Mouse (Mus musculus) heart, postnatal 0 days (tissue): ENCODE data around the gene Pmpcb. TPM values are rescaled to one million over a fixed set of nuclear protein-coding genes. Genes with fewer than 3 reads are reported as not detected.

Experiments
- ATAC-seq: fragments of 200-750 bp; cut with Nextera tagmentation; 2 replicates; pipeline ENCODE4 v1.8.0; 2017; ENCODE audit warnings: low read depth, moderate number of reproducible peaks, moderate library complexity; ENCODE audit not compliant: insufficient read depth
- DNase-seq: peaks from one replicate; pipeline ENCODE4 v3.0.0-alpha.2; 2016; ENCODE audit warnings: low spot score
- H3K27ac ChIP-seq: fragments of 300-500 bp; sonication (generic); 2 replicates; pipeline ENCODE4 v1.5.1; 2014; ENCODE audit warnings: low read depth, mild to moderate bottlenecking
- H3K27me3 ChIP-seq: fragments of 300-500 bp; sonication (generic); 2 replicates; pipeline ENCODE4 v1.6.1; 2014; ENCODE audit warnings: low read length, mixed read lengths; ENCODE audit not compliant: control insufficient read depth, insufficient read depth
- H3K36me3 ChIP-seq: fragments of 300-500 bp; sonication (generic); replicated peaks from 2 replicates; pipeline ENCODE4 v1.6.1; 2014; ENCODE audit warnings: low read length, mixed read lengths; ENCODE audit not compliant: control insufficient read depth, insufficient read depth
- H3K4me1 ChIP-seq: fragments of 300-500 bp; sonication (generic); 2 replicates; pipeline ENCODE4 v1.6.1; 2014; ENCODE audit warnings: antibody characterized with exemption; ENCODE audit not compliant: control insufficient read depth, insufficient read depth
- H3K4me2 ChIP-seq: fragments of 300-500 bp; sonication (generic); 2 replicates; pipeline ENCODE4 v1.6.1; 2014; ENCODE audit warnings: low read depth, mild to moderate bottlenecking, low read length, moderate library complexity
- H3K4me3 ChIP-seq: fragments of 300-500 bp; sonication (generic); 2 replicates; pipeline ENCODE4 v1.5.1; 2014; ENCODE audit warnings: low read depth, low read length
- H3K9ac ChIP-seq: fragments of 300-500 bp; sonication (generic); replicated peaks from 2 replicates; pipeline ENCODE4 v1.6.1; 2014; ENCODE audit warnings: low read depth, low read length, mixed read lengths
- H3K9me3 ChIP-seq: fragments of 300-500 bp; sonication (generic); replicated peaks from 2 replicates; pipeline ENCODE4 v1.6.1; 2016; ENCODE audit warnings: low read length; ENCODE audit not compliant: control insufficient read depth
- CTCF ChIP-seq: IDR thresholded peaks from 2 replicates; pipeline ENCODE4 v1.5.1; 2016; ENCODE audit warnings: antibody characterized with exemption, control low read depth, low read depth
- EP300 ChIP-seq: IDR thresholded peaks from 2 replicates; pipeline ENCODE4 v1.6.1; 2016; ENCODE audit warnings: antibody characterized with exemption, low read depth
- WGBS: fragments of 180-500 bp; shearing (Covaris S2); extraction: QIAGEN DNeasy Blood & Tissue Kit; methylation state at CpG from one replicate; pipeline ENCODE4 v1.1.7; 2014; 5-methylcytosine and 5-hydroxymethylcytosine counted together
- polyA plus RNA-seq: library from polyadenylated mRNA; unstranded; fragments of >200 nt; fragmentation: Nextera tagmentation; extraction: Ambion mirVana; gene quantifications from 2 replicates; pipeline ENCODE4 v1.2.1, GENCODE M21; 2015
- total RNA-seq: library from RNA; depleted of rRNA; stranded (reverse); fragments of >200 nt; gene quantifications from 2 replicates; pipeline ENCODE4 v1.2.3, GENCODE M21; 2014; ENCODE audit warnings: low replicate concordance

The Pmpcb gene
- total and polyA plus RNA-seq, 2 experiments from 2014 or later = 177 to 256 TPM

- H3K36me3 ChIP-seq = no peaks in the 10 kb centered on the region
- no peak for DNase-seq
- no peaks in the 10 kb centered on the region for H3K9me3 ChIP-seq
- H3K27ac ChIP-seq = no peak overlapping the region; the same call in 1 of the 2 replicates
- ATAC-seq = no peak
- no peak for TF ChIP-seq EP300
- no peak for TF ChIP-seq CTCF
- H3K4me1 ChIP-seq = peaks cover 13% of the 10 kb centered on the region
- H3K27me3 ChIP-seq = no peaks in the 10 kb centered on the region
- H3K4me2 ChIP-seq = peak overlapping the region; percentile 88
- peak overlapping the region; percentile 61 for H3K9ac ChIP-seq
- WGBS = 18% methylated on average over 10 of the region's 10 CpGs
- peak overlapping the region; percentile 71 for H3K4me3 ChIP-seq
Observed at GRCm38 (mm10) chr5:21700272-21700821, 36.6 kb upstream of the Pmpcb start.

GRCm38 (mm10) chr5:21700934-21701333, 36.0 kb upstream of the Pmpcb start:
- TF ChIP-seq EP300 = no peak
- TF ChIP-seq CTCF = no peak
- ATAC-seq = peak; percentile 8
- H3K27me3 ChIP-seq = no peaks in the 10 kb centered on the region
- peak overlapping the region; percentile 88 for H3K4me2 ChIP-seq
- 0% methylated on average over 22 of the region's 22 CpGs for WGBS
- H3K9me3 ChIP-seq = no peaks in the 10 kb centered on the region
- peak overlapping the region; percentile 99 for H3K27ac ChIP-seq
- H3K4me3 ChIP-seq = peak overlapping the region; percentile 71
- peaks cover 13% of the 10 kb centered on the region for H3K4me1 ChIP-seq
- H3K36me3 ChIP-seq = no peaks in the 10 kb centered on the region
- H3K9ac ChIP-seq = peak overlapping the region; percentile 61
- DNase-seq = peak; percentile 21

GRCm38 (mm10) chr5:21701351-21702008, 35.5 kb upstream of the Pmpcb start, which contains the start of gene Napepld:
Napepld (minus strand) TSS chr5:21701396.
- no peaks in the 10 kb centered on the region for H3K36me3 ChIP-seq
- peak within 1 kb of the TSS; percentile 88 for H3K4me2 ChIP-seq
- peak within 1 kb of the TSS; percentile 71 for H3K4me3 ChIP-seq
- H3K9ac ChIP-seq = peak within 1 kb of the TSS; percentile 61
- TF ChIP-seq EP300 = 0 out of 2 replicates have a peak, but pooled peaks have one; percentile 80
- no peak for TF ChIP-seq CTCF
- WGBS = 1% methylated on average over 43 of the region's 59 CpGs
- ATAC-seq = peak; percentile 98
- peak; percentile 95 for DNase-seq
- H3K4me1 ChIP-seq = peaks cover 13% of the 10 kb centered on the region
- H3K27me3 ChIP-seq = no peaks in the 10 kb centered on the region
- no peaks in the 10 kb centered on the region for H3K9me3 ChIP-seq
- H3K27ac ChIP-seq = peak within 1 kb of the TSS; percentile 99

- DNase-seq = no peak
- no peaks in the 10 kb centered on the region for H3K9me3 ChIP-seq
- WGBS = 58% methylated on average over 2 of the region's 2 CpGs
- peak overlapping the region; percentile 61; the same call in 1 of the 2 replicates for H3K9ac ChIP-seq
- H3K4me3 ChIP-seq = peak overlapping the region; percentile 71
- peak overlapping the region; percentile 88 for H3K4me2 ChIP-seq
- ATAC-seq = no peak
- H3K4me1 ChIP-seq = peaks cover 13% of the 10 kb centered on the region
- no peaks in the 10 kb centered on the region for H3K27me3 ChIP-seq
- no peak for TF ChIP-seq CTCF
- TF ChIP-seq EP300 = no peak
- H3K27ac ChIP-seq = peak overlapping the region; percentile 99
- H3K36me3 ChIP-seq = no peaks in the 10 kb centered on the region
Observed at GRCm38 (mm10) chr5:21702009-21702364, 35.0 kb upstream of the Pmpcb start.

- peak overlapping the region; percentile 99 for H3K27ac ChIP-seq
- TF ChIP-seq EP300 (no peak), CTCF (no peak)
Observed at GRCm38 (mm10) chr5:21702873-21703475, 34.0 kb upstream of the Pmpcb start.

More at GRCm38 (mm10) chr5:21702873-21703475, 34.0 kb upstream of the Pmpcb start:
- no peaks in the 10 kb centered on the region for H3K27me3 ChIP-seq
- no peak overlapping the region for H3K9ac ChIP-seq
- no peak overlapping the region for H3K4me2 ChIP-seq
- ATAC-seq (no peak), DNase-seq (peak; percentile 88)
- H3K9me3 ChIP-seq = no peaks in the 10 kb centered on the region
- WGBS = 18% methylated on average over 6 of the region's 6 CpGs
- H3K36me3 ChIP-seq = no peaks in the 10 kb centered on the region
- no peak overlapping the region for H3K4me3 ChIP-seq
- peaks cover 13% of the 10 kb centered on the region for H3K4me1 ChIP-seq
